Mouse (Mus musculus): ENCODE measurements at regions not wholly inside any gene's neighbourhood (a gene's known extent, or its start where the extent isn't known, plus 50 kb on each side); places are given as distances from the start of the nearest gene placed in this dataset.

DNA sequence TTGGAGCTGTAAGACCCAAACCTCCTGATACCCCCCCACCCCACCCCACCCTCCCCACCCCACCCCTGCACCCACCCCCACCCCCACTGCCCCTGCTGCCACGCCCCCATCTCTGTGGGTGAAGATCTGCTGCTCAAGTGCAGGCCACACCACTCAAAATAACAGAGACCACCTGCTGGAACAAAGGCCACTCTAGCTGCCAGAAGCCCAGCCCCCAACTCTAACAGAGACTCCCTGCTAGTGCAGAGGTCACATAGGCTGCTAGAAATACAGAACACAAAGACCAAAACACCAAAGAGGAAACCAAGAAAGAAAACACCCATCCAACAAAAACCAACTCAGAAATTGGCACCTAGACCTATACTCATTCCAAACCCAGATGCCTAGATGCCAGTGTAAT lies 58.9 kb downstream of the Olfr267 start:
- 0 out of 4 replicates have a peak, but pooled peaks have one; percentile 21 to 32 for ATAC-seq (replicated peaks in 1 of 2; ENCODE audit: insufficient read depth in 1 of 2, low FRiP score in 2 of 2, low TSS enrichment in 1 of 2, low read depth in 1 of 2, poor library complexity in 2 of 2, severe bottlenecking in 2 of 2)

DNA sequence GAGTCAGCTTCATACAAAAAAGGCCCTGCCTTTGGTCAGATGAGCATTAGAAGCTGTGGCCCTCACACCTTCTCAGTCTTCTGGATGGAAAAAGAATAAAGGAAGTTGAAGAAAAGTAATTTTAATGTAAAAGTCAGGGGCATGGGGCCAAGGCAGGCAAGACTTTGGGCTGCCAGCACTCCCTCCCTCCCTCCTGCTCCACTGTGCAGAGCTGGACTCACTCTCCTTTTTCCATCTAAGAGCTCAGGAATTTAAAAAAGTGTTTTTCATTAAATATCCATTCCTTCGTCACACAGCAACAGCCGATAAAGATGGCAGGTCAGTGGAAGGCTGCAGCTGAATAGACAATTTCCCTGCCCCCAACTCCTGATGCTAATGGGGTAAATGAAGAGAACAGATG lies 61.1 kb downstream of the Olfr267 start:
- ATAC-seq (replicated peaks in 1 of 2; ENCODE audit: insufficient read depth in 1 of 2, low FRiP score in 2 of 2, low TSS enrichment in 1 of 2, low read depth in 1 of 2, poor library complexity in 2 of 2, severe bottlenecking in 2 of 2), result no peak

- ATAC-seq (replicated peaks in 1 of 2; ENCODE audit: insufficient read depth in 1 of 2, low FRiP score in 2 of 2, low TSS enrichment in 1 of 2, low read depth in 1 of 2, poor library complexity in 2 of 2, severe bottlenecking in 2 of 2), result peak; percentile 65 to 93
These were observed 64.7 kb downstream of the Olfr267 start for GRCm38 (mm10) chr4:58722772-58723171.

DNA sequence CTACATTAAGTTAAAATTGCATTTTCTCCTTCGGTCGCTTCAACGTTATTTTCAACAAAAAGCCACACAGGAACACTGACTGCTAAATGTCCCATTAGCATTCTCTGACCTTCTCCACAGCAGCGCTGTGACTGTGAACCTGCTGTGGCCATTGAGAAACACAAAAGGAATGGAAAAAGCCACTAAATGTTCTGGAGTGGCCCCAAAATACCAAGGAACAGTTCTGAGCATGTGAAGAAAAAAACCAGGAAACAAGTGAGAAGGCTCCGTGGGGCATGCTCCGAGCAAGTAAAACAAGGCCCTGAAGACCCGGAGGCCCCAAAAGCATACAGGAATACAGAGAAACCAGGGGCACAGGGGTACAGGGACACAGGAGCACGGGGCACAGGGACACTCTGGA lies 66.8 kb downstream of the Olfr267 start:
- no peak for ATAC-seq (replicated peaks in 1 of 2; ENCODE audit: insufficient read depth in 1 of 2, low FRiP score in 2 of 2, low TSS enrichment in 1 of 2, low read depth in 1 of 2, poor library complexity in 2 of 2, severe bottlenecking in 2 of 2)

DNA sequence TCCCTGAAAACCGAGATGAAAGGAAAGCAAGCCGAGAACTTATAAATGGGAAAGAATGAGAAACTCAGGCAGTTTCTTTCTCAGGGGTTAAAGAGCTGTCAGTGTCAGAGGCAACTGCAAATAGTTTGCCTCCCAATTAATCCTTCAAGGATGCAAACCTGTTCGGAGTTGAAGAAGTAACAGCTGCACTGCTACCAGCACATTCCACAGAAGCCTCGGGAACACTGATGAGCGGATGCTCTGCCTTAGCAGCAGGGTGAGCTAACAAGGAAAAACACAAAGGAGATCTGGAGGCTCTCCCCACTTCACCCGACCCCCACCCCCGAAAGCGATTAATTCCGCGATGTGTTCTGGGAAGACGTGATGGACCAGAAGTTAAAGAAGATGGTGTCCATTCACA lies 71.1 kb downstream of the Olfr267 start:
- ATAC-seq (replicated peaks in 1 of 2; ENCODE audit: insufficient read depth in 1 of 2, low FRiP score in 2 of 2, low TSS enrichment in 1 of 2, low read depth in 1 of 2, poor library complexity in 2 of 2, severe bottlenecking in 2 of 2), result no peak

DNA sequence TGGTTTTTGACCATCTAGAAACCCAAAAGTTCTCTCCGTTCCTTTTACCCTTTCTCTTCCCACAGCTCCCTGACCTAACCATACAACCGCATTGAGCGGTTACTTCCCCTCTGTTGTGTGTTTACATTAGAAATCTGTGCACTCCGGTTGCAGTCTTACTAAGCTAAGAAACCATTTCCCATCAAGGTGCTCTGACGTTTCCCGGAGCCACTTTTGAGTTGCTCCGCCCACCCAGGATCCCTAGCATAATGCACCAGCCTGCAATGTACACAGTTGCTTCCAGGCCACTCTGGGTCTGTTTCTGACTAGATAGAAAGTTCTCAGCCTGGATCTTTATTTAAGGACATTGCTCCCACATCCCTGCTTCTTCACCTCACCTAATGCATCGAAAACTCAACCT lies 71.7 kb downstream of the Olfr267 start:
- no peak; a peak in 1 of 4 replicates for ATAC-seq (replicated peaks in 1 of 2; ENCODE audit: insufficient read depth in 1 of 2, low FRiP score in 2 of 2, low TSS enrichment in 1 of 2, low read depth in 1 of 2, poor library complexity in 2 of 2, severe bottlenecking in 2 of 2)

DNA sequence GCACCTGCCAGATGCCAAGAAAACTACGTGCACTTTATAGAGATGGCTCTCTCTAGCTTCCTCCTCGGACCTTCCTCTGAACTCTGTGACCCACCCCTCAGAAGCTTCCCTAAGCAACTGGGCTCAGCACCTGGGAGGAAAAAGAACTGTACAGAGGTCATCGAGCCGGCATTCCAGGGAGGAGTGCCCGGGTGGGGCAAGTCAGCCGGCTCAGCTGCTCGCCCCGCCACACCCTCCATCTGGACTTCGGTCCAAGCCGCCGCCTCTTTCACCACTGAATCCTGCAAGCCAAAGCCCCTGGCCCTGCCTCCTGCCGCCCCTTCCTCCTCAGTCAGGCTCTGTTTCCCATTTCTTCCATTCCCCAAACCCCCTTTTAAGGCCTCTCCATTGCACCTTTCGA lies 73.3 kb downstream of the Olfr267 start:
- ATAC-seq (replicated peaks in 1 of 2; ENCODE audit: insufficient read depth in 1 of 2, low FRiP score in 2 of 2, low TSS enrichment in 1 of 2, low read depth in 1 of 2, poor library complexity in 2 of 2, severe bottlenecking in 2 of 2), result no peak

GRCm38 (mm10) chr4:58712875-58713274 lies 74.6 kb downstream of the Olfr267 start:
- no peak for ATAC-seq (replicated peaks in 1 of 2; ENCODE audit: insufficient read depth in 1 of 2, low FRiP score in 2 of 2, low TSS enrichment in 1 of 2, low read depth in 1 of 2, poor library complexity in 2 of 2, severe bottlenecking in 2 of 2)

DNA sequence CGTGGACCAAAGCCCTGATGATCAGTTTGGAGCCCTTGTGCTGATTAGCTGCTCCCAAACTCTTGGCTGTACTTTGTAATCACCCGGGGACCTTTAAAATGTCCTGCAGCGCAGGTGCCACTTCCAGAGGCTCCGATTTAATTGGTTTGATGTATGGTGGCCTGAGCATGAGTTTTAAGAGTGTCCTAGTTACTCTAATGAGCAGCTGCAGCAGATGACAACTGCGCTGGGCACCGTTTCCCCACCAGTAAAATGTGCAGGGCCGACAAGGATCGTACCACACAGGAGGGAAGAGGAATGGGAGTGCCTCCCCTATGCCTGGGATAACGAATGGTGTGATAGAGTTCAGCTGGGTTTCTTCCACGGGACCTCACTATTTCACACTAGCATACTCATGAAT lies 75.3 kb downstream of the Olfr267 start:
- ATAC-seq (replicated peaks in 1 of 2; ENCODE audit: insufficient read depth in 1 of 2, low FRiP score in 2 of 2, low TSS enrichment in 1 of 2, low read depth in 1 of 2, poor library complexity in 2 of 2, severe bottlenecking in 2 of 2), result no peak

DNA sequence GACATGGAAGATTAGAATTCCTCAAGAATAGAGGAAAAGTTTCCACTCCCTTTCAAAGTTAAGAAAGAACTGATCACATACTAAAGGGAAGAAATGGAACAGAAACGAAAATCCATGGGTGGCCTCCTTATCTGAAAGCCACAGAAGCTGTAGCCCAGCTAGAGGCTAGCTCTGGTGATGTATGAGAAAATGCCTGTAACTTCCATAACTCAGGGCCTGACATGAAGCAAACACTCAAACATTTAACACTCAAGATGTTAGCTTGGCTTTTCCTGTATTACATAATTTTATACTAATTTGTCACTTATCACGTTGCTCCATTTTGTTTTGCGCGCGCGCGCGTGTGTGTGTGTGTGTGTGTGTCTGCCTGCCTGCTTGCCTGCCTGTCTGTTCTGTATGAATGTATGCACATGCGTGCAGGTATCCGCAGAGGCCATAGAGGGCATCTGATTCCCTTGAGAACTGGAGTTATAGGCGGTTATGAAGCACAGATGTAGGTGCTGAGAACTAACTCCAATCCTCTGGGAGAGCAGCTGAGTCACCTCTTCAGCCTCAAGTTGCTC lies 88.2 kb downstream of the Olfr267 start:
- no peak for ATAC-seq (replicated peaks in 1 of 2; ENCODE audit: insufficient read depth in 1 of 2, low FRiP score in 2 of 2, low TSS enrichment in 1 of 2, low read depth in 1 of 2, poor library complexity in 2 of 2, severe bottlenecking in 2 of 2)

- no peak for ATAC-seq (replicated peaks in 1 of 2; ENCODE audit: insufficient read depth in 1 of 2, low FRiP score in 2 of 2, low TSS enrichment in 1 of 2, low read depth in 1 of 2, poor library complexity in 2 of 2, severe bottlenecking in 2 of 2)
These were observed 88.7 kb downstream of the Olfr267 start for GRCm38 (mm10) chr4:58698828-58699227.

GRCm38 (mm10) chr4:58696684-58697083 lies 90.8 kb downstream of the Olfr267 start:
- no peak for ATAC-seq (replicated peaks in 1 of 2; ENCODE audit: insufficient read depth in 1 of 2, low FRiP score in 2 of 2, low TSS enrichment in 1 of 2, low read depth in 1 of 2, poor library complexity in 2 of 2, severe bottlenecking in 2 of 2)

GRCm38 (mm10) chr4:58695281-58695680 lies 92.2 kb downstream of the Olfr267 start:
- ATAC-seq (replicated peaks in 1 of 2; ENCODE audit: insufficient read depth in 1 of 2, low FRiP score in 2 of 2, low TSS enrichment in 1 of 2, low read depth in 1 of 2, poor library complexity in 2 of 2, severe bottlenecking in 2 of 2), result no peak

DNA sequence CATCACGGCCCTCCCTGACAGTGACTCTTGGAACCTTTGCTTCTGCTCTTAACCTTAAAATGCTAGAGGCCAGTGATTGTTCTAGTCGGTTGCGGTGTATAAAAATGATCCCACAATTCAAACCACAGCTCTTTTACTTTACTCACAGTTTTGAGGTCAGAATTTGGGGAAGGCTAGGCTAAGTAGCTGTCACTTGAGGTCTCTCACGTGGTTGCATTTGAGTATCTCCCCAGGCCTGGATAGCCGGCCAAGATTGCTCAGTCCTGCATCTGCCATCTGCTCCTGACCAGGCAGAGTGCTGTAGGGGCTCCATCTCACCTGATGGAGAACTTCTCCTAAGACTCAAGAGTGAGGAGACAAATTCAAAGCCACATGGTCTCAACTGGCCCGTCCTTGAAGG lies 94.5 kb downstream of the Olfr267 start:
- no peak for ATAC-seq (replicated peaks in 1 of 2; ENCODE audit: insufficient read depth in 1 of 2, low FRiP score in 2 of 2, low TSS enrichment in 1 of 2, low read depth in 1 of 2, poor library complexity in 2 of 2, severe bottlenecking in 2 of 2)

- no peak for ATAC-seq (replicated peaks in 1 of 2; ENCODE audit: insufficient read depth in 1 of 2, low FRiP score in 2 of 2, low TSS enrichment in 1 of 2, low read depth in 1 of 2, poor library complexity in 2 of 2, severe bottlenecking in 2 of 2)
These were observed 105.6 kb downstream of the Olfr267 start for GRCm38 (mm10) chr4:58681926-58682325.

GRCm38 (mm10) chr4:58677701-58678385 lies 109.7 kb downstream of the Olfr267 start:
- no peak for ATAC-seq (replicated peaks in 1 of 2; ENCODE audit: insufficient read depth in 1 of 2, low FRiP score in 2 of 2, low TSS enrichment in 1 of 2, low read depth in 1 of 2, poor library complexity in 2 of 2, severe bottlenecking in 2 of 2)

GRCm38 (mm10) chr4:58671406-58672035 lies 116.0 kb downstream of the Olfr267 start:
- ATAC-seq (replicated peaks in 1 of 2; ENCODE audit: insufficient read depth in 1 of 2, low FRiP score in 2 of 2, low TSS enrichment in 1 of 2, low read depth in 1 of 2, poor library complexity in 2 of 2, severe bottlenecking in 2 of 2), result no peak

- ATAC-seq (replicated peaks in 1 of 2; ENCODE audit: insufficient read depth in 1 of 2, low FRiP score in 2 of 2, low TSS enrichment in 1 of 2, low read depth in 1 of 2, poor library complexity in 2 of 2, severe bottlenecking in 2 of 2), result no peak
These were observed 116.6 kb downstream of the Olfr267 start for GRCm38 (mm10) chr4:58670906-58671250.

All from hematopoietic stem cell, adult 5-6 weeks (primary cell).